9 mouse cellular contexts compared by ENCODE assay signal in genomic region chr10:94230172-94230981, GRCm38 (mm10). TPM values are rescaled to one million over a fixed set of nuclear protein-coding genes. Genes with fewer than 3 reads are reported as not detected.
DNase-seq lines count a peak whose midpoint lies in the region; ATAC-seq lines count a peak whose summit lies in the region.
"Had no signal": no experiment of that assay in that cellular context is flagged by ENCODE, and none has a peak within 500 bp of the region (broad histone marks: within the 10 kb centered on the region; RNA-seq: fewer than 3 reads in every experiment).

No protein-coding gene starts in this region.

- H3K9me3 ChIP-seq in hindbrain, embryonic 10.5 days: peaks cover 7% of the 10 kb centered on the region; the same call in 1 of the 2 replicates
- no peaks in the 10 kb centered on the region for H3K9me3 ChIP-seq in limb, embryonic 11.5 days (ENCODE audit: control insufficient read depth, low read length)
- no peaks in the 10 kb centered on the region for H3K9me3 ChIP-seq in heart, embryonic 11.5 days (replicated peaks; ENCODE audit: control insufficient read depth, low read length)

- peak overlapping the region; percentile 27; the same call in 1 of the 2 replicates for H3K4me3 ChIP-seq in hindbrain, embryonic 10.5 days
- H3K4me3 ChIP-seq in limb, embryonic 11.5 days (ENCODE audit: low read depth, low read length): no peak overlapping the region
- H3K4me3 ChIP-seq in heart, embryonic 11.5 days (ENCODE audit: low read depth, low read length): no peak overlapping the region
- H3K4me3 ChIP-seq: limb, embryonic 12.5 days had no signal

- ATAC-seq in limb, embryonic 11.5 days (ENCODE audit: insufficient number of reproducible peaks, low FRiP score, low TSS enrichment, low read depth): no peak
- ATAC-seq in heart, embryonic 11.5 days (replicated peaks; ENCODE audit: insufficient number of reproducible peaks, low FRiP score, low TSS enrichment): no peak

- peaks cover 26% of the 10 kb centered on the region for H3K4me1 ChIP-seq in hindbrain, embryonic 10.5 days (replicated peaks)
- H3K4me1 ChIP-seq in limb, embryonic 11.5 days (ENCODE audit: control insufficient read depth, insufficient read depth, low read length): no peaks in the 10 kb centered on the region
- no peaks in the 10 kb centered on the region for H3K4me1 ChIP-seq in heart, embryonic 11.5 days (ENCODE audit: control insufficient read depth, insufficient read depth, low read length)
- H3K4me1 ChIP-seq: limb, embryonic 12.5 days had no signal

- DNase-seq in R1 (ENCODE audit: low read depth, low spot score) (peak; percentile 69), liver (no peak)
- DNase-seq in cerebellum, postnatal 25 days: peak; percentile 39 to 46
- DNase-seq in hindbrain, embryonic 10.5 days (ENCODE audit: low spot score): peak; percentile 89
- peak; percentile 29 for DNase-seq in limb, embryonic 11.5 days (ENCODE audit: low spot score)
- peak; percentile 71 for DNase-seq in telencephalon, adult 2 months (ENCODE audit: low read depth, low spot score)
- DNase-seq in heart, adult 9 months (ENCODE audit: low spot score in 2 of 2): no peak

- no peaks in the 10 kb centered on the region for H3K36me3 ChIP-seq in hindbrain, embryonic 10.5 days
- H3K36me3 ChIP-seq in limb, embryonic 11.5 days (ENCODE audit: control insufficient read depth, insufficient read depth, low read length): no peaks in the 10 kb centered on the region
- no peaks in the 10 kb centered on the region for H3K36me3 ChIP-seq in heart, embryonic 11.5 days (ENCODE audit: control insufficient read depth, insufficient read depth, low read length)
- H3K36me3 ChIP-seq: limb, embryonic 12.5 days had no signal

- H3K27ac ChIP-seq in hindbrain, embryonic 10.5 days: peak overlapping the region; percentile 83
- H3K27ac ChIP-seq in limb, embryonic 11.5 days (replicated peaks; ENCODE audit: low read depth, low read length): no peak overlapping the region
- no peak overlapping the region for H3K27ac ChIP-seq in heart, embryonic 11.5 days (ENCODE audit: low read depth, low read length)
- H3K27ac ChIP-seq: limb, embryonic 12.5 days had no signal

- 32% methylated on average over 19 of the region's 19 CpGs for WGBS in hindbrain, embryonic 10.5 days
- 57% methylated on average over 19 of the region's 19 CpGs for WGBS in limb, embryonic 11.5 days
- WGBS in heart, embryonic 11.5 days (ENCODE audit: insufficient replicate concordance): 76% methylated on average over 19 of the region's 19 CpGs

- H3K4me2 ChIP-seq in limb, embryonic 11.5 days (ENCODE audit: low read depth, severe bottlenecking): no peak overlapping the region
- H3K4me2 ChIP-seq in heart, embryonic 11.5 days: no peak overlapping the region
- H3K4me2 ChIP-seq: limb, embryonic 12.5 days had no signal

- H3K9ac ChIP-seq in limb, embryonic 11.5 days (ENCODE audit: low read length): no peak overlapping the region
- no peak overlapping the region for H3K9ac ChIP-seq in heart, embryonic 11.5 days (ENCODE audit: low read depth, low read length)
- H3K9ac ChIP-seq: limb, embryonic 12.5 days had no signal

- H3K27me3 ChIP-seq in hindbrain, embryonic 10.5 days (ENCODE audit: insufficient read depth, poor library complexity, severe bottlenecking): no peaks in the 10 kb centered on the region
- H3K27me3 ChIP-seq in limb, embryonic 11.5 days (ENCODE audit: control insufficient read depth, insufficient read depth, low read length): no peaks in the 10 kb centered on the region
- no peaks in the 10 kb centered on the region for H3K27me3 ChIP-seq in heart, embryonic 11.5 days (ENCODE audit: control insufficient read depth, insufficient read depth, low read length)
- H3K27me3 ChIP-seq: limb, embryonic 12.5 days had no signal

RNA-seq across cellular contexts. Expression of gene Ndufa12, which starts 31.9 kb away (rescaled TPM):
- 581 and 616 TPM in 2 replicates for polyA plus RNA-seq in hindbrain, embryonic 10.5 days (2016; fragmentation: Nextera tagmentation; extraction: Ambion mirVana)
- 487 and 495 TPM in 2 replicates for polyA plus RNA-seq in limb, embryonic 11.5 days (2014; fragmentation: Nextera tagmentation; extraction: Ambion mirVana)
- polyA plus RNA-seq in heart, embryonic 11.5 days (2014; fragmentation: Nextera tagmentation; extraction: Ambion mirVana): 615 and 651 TPM in 2 replicates

Comparison
In these comparisons a context has a peak if more than half of its experiments do, and no peak if none do; other contexts are left out.
1. DNase-seq: peak in R1 (single experiment), cerebellum, postnatal 25 days (2 of 2), hindbrain, embryonic 10.5 days (single experiment), limb, embryonic 11.5 days (single experiment) and telencephalon, adult 2 months (single experiment); none in liver (single experiment) and heart, adult 9 months (0 of 2).